Mouse (Mus musculus): ENCODE results near the gene Sdhb.

Gene Sdhb

DNA sequence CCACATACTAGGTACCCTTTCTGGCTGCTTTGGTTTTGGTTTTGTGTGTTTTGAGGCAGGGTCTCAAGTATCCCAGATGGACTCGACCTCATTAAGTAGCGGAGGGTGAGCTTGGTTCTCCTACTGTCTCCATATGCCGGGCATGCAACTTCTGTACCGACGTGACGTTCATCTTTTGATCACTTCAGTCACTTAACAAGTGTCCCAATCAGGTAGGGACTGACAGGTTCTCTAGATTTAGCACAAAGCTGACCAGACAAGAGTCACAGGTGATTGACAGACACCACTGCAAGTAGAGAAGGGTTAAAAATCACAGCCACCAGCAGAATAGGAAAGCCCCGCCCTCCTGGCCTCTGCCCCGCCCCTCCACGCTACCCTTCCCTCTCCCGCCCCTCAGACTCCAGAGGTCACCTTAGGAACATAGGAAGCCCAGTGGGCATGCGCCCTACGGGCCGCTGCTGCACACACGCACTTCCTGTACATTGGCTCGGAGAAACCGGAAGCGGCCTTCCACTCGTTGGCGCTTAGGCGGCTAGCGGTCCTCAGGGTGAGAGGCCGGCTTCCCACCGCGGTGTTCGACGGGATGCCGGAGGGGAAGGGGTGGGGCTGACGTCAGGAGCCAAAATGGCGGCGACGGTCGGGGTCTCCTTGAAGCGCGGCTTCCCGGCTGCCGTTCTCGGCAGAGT is at the start of gene Sdhb:
Sdhb (plus strand) TSS at position 423 of the 686 bp plus-strand sequence.
- peak; percentile 99 for DNase-seq (ENCODE audit: low read depth, low spot score)

DNA sequence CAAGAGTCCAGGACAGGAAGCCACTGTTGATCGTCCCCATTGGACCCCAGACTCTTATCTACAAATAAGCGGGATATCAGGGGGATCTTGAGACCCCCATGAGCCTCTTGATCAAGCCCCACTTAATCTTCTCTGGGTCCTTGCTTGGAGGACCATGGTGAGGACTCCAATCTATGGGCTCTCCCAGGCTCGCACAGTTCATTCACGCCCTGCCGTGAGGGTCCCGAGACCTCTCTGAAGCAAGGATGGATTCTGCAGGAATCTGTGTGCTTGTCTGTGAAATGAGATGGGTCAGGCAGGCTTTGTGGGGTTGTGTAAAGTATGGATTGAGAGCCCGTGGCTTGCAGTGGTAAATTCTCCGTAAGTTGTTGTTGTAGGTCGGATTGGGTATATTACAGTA is 49.6 kb upstream of the Sdhb start:
- DNase-seq (ENCODE audit: low read depth, low spot score): no peak

DNA sequence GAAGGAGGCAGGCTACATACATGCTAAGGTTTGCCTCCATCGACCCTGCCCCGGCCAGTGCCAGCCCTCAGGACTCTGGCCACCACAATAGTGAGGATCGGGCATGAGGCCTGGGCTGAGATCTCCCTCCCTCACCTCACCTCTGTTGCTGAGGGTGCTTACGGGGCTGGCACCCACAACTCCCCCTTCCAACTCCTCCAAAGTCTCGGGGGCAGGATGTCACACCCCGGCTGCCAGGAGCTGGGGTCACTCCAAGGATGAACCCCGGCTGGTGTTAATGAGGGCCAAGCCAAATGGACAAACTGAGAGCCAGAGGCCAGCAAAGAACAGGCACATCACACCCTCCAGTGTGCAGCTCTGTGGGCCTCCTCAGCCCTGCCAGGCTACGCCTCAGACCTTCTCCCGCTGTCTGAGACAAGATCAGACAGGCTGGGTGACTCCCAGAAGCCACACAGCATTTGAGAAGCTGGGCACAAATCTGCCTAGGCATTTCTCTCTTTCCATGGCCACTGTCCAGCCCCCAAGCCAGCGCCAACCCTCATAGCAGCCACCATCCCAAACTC is 48.7 kb upstream of the Sdhb start:
- no peak for DNase-seq (ENCODE audit: low read depth, low spot score)

DNA sequence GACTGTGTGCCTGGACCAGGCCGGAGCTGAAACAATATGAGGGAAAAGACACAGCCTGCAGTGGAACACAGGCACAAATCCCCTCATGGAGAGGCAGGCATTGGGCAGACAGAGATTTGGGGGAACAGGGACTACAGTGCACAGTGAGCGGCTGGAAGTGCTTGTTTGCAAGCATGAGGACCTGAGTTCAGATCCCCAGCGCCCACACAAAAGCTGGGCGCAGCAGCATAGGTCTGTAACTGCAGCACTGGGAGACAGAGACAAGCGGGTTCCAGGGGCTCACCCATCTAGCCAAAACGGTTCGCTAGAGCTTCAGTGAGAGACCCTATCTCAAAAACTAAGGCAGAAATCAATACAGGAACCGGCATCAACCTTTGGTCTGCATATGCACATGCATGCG is 47.4 kb upstream of the Sdhb start:
- no peak for DNase-seq (ENCODE audit: low read depth, low spot score)

DNA sequence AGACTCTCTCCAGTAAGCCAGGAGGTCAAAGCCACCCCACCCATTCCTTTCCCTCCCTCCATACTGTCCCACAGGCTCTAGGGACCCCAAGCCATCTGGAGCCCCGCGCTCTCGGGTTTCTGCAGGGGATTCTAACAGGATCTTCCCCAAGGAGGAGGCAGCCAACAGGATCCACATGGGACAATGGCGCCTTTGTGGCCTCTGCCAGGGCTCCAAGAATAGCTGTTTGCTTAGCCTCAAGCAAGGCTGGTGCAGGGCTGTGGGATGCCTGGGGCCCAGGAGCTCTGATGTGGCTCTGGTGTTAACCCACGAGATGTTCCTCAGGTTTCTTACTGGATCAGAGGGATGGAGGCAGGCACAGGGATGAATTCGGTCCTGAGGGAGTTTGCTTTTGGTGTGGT is 46.3 kb upstream of the Sdhb start:
- DNase-seq (ENCODE audit: low read depth, low spot score): no peak

DNA sequence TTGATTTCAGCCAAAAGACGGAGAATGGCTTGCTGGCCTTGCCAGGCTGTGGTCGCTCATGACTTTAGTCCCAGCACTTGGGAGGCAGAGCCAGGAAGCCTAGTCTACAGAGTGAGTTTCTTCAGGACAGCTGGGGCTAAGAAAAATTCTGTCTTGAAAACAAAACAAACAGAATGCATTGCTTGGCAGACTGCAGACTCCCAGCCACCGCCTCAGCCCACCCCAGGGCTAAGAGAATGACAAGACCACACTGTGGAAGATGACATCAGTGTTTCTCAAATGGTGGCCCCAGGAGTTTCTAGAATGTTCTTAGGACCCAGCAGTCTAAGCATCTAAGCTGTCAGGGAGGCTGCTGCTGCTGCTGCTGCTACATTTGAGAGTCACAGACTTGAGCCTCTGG is 45.8 kb upstream of the Sdhb start:
- DNase-seq (ENCODE audit: low read depth, low spot score): no peak

DNA sequence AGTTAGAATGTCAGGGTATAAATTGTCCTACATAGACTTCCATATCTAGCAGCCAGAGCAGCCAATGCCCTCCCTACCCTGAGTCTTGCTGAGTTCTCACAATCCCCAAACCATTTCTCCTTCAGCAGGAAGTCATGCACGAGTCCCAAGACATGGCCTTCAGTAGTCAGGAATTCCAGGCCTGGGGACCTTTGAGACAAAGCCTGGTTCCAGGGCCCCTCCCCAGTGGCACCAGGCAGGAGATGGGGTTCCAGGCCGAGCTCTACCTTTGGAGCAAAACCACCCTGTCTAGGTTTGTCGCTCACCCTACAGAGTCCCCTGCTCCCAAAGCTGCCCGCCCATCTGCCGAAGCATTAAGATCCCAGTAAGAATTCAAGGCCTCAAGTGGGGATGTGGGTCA is 44.7 kb upstream of the Sdhb start:
- no peak for DNase-seq (ENCODE audit: low read depth, low spot score)

DNA sequence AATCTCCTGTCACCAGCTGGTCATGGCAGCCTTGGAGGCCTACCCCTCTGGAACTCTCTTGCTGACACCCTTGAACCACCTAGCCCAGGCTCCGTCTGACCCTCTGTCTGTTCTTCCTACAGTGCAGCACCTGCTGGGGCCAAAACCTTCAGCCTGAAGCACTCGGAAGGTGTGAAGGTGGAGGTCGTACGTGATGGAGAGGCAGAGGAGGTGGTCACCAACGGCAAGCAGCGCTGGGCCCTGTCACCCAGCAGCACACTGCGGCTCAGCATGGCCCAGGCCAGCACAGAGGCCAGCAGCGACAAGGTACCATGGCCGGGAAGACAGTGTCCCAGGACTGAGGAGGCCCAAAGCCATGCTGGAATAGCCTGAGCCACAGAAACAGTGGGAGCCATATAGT is 43.6 kb upstream of the Sdhb start:
- no peak for DNase-seq (ENCODE audit: low read depth, low spot score)

DNA sequence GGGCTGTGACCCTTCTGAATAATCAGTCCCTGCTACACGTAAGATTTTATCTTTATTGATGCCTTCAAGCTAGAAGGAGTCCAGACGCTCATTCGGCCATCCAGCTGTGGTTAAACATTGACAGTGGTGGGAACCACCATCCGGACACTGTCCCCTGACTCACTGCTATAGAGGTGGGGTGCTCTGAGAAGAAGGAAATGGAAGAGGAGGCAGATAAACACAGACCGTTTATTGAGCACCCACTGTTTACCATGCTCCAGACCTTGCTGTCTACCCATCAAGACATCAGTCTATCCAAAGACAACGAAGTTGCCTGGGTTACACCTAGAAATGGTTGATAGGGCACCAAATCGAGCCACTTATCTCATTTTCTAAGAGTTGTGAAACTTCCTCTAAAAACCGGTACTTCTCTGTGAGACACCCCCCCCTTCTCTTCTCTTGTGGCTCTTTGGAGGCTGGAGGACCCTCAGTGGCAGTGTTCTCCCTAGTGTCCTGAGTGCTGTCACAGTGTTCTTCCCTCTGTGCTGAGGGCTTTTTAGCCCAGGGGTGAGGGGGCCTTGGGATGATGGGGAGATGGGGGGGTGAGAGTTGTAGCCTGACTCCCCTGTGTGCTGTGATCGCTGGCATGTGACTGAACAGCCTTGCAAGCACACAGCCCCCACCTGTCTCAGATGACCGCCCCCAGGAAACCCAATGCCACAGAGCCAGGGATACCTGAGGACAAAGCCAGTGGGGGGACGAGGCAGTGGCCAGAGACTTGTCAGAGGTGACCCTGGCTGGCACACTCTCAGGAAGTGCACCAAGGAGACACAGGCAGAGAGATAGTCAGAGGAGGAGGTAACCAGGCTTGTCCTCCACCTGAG is 40.8 kb upstream of the Sdhb start:
- no peak for DNase-seq (ENCODE audit: low read depth, low spot score)

DNA sequence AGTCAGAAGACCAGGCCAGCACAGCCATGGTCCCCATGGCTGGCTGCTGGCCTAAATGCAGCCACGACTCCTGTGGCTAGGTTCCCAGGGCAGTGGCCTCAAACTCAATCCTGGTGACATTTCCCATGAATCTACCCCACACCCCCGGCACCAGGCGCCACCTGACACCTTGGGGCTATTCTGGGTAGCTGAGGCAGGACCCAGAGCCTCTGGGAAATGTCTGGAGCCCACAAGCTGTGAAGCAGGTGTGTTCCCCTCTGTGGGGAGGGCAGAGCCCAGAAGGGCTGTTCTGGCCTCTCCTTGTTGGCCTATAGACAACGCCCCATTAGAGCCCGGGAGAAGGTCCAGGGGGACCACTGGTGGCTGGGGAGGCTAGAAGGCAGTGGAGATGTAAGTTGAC is 38.5 kb upstream of the Sdhb start:
- DNase-seq (ENCODE audit: low read depth, low spot score): no peak

DNA sequence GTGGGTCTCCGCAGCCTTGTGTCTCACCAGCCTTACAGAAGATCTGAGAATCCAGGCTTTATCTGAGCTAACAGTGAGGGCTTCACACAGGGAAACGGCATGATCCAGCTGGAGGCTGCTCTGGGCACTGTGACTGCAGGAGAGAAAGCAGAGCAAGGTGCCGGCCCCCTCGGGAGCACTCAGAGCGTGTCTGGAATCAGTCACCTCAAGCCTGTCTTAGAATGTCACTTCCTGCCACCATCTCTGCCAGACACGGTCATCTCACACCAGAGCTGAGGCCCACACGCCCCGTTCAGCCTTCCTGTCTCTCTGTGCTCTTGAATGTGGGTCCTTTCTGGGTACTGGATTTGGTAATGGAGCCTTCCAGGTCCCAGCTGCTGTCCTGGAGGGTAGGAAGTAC is 35.4 kb upstream of the Sdhb start:
- DNase-seq (ENCODE audit: low read depth, low spot score): no peak

DNA sequence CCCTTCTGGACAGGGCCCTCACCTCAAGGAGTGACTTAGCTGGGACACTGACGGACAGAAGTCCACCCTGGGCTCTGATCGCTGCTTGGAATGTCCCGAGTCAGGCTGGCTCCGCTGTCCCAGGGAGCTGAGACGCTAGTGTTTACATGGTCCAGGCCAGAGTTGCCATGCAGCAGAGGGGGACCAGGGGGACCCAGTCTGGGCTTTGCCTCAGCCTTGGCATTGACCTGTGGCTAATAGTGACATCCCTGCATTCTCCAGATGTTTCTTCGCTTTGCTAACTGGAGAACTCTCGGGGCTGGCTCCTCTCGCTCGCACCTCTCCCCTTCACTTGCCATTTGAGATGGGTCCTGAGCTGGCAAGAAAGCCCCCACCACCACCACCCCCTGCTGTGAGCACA is 32.7 kb upstream of the Sdhb start:
- DNase-seq (ENCODE audit: low read depth, low spot score): no peak

DNA sequence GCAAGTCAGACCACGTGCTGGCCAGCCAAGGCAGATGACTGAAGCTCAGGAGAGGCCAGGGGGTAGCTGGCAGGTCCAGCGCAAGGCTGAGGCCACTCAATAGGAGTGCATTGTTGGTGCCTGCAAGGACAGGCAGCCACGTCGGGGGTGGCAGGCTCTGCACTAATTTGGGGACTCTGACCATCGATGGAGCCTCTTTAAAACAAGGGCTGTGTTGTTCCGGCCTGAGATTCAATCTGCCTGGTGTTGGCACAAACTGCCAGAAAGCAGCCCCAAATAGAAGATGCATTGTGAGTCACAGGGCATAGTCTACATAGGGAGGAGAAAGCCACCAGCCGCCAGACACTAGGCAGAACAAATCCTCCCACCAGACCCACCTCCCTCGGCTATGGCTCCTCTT is 31.3 kb upstream of the Sdhb start:
- DNase-seq (ENCODE audit: low read depth, low spot score): no peak

DNA sequence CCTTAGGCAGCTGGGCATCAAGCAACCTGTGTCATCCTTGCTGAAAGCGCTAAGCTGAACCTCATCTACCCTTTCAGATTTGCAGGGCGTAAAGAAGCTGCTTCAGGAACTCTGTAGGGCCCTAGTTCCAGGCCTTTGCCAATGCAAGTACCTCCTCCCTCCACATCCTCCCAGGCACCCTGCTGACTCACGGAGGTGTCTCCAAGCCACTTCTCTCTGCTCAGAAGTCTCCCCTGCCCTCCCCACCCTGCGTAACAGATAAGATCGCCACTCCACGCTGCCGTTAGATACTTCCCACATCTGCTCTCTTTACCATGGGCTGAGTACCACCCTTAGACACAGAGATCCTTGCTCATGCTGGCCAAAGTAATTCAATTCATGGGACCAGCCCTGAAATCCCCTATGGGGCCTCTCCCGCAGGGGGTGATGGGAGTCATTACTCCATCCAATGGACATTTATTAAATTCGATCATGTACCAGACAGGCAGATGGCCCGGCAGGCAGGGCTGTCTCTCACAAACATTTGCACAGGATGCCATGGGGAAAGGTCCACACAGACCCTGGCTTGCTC is 30.0 kb upstream of the Sdhb start:
- DNase-seq (ENCODE audit: low read depth, low spot score): no peak

DNA sequence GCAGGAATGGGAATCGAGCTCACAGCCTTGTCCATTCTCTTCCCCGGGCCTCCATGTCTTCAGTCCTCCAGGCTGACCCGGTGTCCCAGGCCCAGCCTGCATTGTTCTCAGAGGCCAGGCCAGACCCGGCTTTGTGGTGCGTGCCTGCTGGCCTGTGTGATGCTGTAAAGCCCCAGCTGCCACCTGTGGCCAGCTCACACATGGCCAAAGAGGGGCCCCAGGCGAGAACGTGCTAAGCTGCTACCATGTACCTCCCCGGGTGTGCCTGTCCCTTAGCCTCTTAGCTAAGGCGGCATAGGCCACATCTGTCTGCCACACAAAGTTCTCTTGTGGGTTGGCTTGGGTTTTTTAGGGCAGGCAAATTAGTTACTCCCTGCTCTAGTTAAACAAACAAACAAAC is 25.4 kb upstream of the Sdhb start:
- DNase-seq (ENCODE audit: low read depth, low spot score): peak; percentile 56

DNA sequence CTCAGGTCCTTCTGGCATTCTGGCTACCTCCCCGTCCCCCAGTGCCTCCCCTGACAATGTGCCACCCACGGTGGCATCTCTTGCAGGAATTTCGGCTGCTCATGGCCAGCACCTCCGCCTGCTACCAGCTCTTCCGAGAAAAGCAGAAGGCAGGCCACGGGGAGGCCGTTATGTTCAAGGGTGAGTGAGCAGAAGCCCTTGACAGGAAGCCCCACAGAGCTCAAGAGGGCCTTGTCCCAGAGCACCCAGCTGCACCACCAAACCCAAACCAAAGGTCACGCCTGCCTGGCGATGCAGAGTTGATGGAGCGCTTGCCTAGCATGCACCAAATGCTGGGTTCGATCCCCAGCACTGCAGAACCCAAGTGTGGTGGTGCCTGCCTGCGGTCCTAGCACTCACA is 16.6 kb upstream of the Sdhb start:
- peak; percentile 94 for DNase-seq (ENCODE audit: low read depth, low spot score)

DNA sequence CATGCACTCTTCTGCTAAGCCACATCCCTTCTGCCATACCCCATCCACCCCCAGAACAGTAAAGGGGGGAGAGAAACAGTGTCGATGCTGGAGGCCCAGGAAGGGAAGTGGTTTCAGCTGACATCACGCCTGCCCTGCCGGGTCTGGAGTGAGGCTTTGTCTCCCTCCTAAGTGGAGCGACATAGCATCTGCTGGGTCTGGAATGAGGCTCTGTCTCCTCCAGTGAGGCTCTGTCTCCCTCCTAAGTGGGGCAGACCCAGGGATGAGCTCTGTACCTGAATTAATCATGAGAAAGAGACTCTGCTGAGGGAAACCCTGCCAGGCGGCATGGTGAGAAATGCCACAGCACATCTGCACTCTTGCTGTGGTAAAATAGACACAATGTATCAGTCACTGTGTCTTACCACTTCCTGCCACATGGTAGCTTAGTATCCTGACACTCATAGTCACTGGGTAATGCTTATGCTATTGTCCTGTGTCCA is 16.0 kb upstream of the Sdhb start:
- peak; percentile 82 for DNase-seq (ENCODE audit: low read depth, low spot score)

DNA sequence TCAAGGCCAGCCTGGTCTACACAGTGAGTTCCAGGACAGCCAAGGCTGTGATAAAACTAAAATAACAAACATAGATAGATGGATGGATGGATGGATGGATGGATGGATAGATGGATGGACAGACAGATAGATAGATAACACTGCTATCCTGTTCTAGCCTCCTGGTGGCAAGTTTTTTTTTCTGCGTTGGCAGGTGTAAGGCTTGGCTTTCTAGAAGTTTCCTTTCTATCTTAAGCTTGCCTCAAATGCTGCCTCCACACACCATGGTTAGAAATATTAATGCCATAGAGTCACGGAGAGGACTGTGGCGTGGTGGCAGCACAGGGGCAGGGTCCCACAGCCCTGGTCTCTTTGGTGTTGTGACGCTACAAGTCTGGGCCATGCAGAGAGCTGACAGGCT is 15.4 kb upstream of the Sdhb start:
- DNase-seq (ENCODE audit: low read depth, low spot score): no peak

DNA sequence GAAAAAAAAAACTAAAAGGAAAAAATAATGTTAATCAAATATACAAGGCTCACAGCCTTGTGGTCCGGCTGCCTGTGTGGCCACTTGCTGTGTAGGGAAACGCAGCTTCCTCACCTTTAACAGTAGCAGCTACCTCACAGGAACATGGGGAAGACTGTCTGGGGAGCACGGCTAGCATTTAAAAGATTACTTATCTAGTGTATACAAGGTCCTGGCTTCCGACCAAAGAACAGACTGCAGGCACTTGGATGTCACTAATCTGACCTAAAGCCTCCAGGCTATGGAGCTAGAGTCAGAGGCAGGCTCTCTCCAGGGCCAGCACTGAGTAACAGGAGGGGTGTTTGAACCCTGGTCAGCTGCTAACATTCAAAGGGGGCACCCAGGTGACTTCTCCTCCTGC is 15.0 kb upstream of the Sdhb start:
- DNase-seq (ENCODE audit: low read depth, low spot score): no peak

DNA sequence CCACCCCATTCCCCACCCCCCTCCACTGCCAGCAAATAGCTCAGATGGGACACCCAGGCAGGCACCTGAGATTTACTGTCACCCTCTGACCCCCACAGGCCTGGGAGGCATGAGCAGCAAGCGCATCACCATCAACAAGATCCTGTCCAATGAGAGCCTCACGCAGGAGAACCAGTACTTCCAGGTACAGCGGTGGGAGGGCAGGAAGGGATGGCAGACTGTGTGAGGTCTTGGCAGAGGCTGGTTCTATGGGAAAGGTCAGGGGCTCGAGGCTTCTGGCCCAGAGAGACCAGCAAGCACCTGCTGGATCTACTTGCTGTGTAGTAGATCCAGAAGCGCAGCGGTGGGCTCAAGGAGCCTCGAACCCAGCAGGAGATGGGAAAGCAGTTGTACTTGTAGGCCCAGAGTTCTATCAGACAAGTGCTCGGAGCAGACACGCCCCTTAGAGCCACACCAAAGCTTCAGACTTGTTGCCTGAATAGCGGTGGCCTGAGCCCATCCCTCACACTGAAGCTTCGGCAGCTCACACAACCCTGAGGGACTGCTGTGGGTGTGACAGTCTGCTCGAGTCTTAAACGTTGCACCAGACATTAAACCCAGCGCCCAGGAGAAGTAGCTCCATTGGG is 14.3 kb upstream of the Sdhb start:
- DNase-seq (ENCODE audit: low read depth, low spot score): peak; percentile 31

DNA sequence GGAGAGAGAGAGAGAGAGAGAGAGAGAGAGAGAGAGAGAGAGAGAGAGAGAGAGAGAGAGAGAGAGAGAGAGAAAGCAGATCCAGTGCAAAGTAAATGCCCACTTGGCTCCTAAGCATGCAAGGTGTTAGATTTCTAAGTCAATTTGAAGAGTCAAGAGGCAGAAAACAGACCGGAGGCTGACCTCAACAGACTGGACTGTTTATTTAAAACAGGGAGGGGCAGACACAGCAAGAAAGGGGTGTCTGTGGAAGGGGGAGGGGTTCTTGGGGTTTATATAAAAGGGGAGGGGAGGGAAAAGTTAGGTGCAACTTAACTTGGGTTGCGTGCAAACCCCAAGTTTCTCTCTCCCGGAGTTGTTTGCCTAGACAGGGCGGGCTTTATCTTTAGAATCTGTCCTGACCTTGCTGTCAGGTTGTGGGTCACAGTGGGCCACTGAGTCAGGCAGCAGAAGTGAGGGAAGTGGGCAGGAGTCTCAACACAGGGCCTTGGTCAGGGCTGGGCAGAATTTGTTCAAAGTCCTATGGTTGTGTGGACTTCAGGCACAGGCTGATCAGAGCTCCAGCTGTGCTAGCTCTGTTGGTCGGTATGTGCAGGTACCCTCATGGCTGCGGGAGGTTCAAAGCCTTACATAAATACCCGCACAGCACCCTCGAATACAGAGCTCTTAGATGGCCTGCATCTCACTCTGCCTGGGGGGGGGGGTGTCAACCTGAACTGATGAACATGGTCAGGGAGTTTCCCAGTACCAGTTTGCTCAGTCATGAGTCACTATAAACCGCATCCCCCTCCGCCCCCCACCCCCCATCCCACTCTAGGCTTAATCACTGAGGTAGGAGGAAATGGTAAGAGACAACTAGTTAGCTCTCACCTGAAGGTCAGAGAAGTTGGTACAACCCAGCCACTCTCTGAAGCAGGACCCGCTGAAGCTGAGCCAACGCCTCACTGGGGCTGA is 13.2 kb upstream of the Sdhb start:
- peak; percentile 83 for DNase-seq (ENCODE audit: low read depth, low spot score)
